Mouse (Mus musculus): ENCODE data around the gene Retn. TPM values are rescaled to one million over a fixed set of nuclear protein-coding genes. Genes with fewer than 3 reads are reported as not detected.

Gene Retn
- polyA plus RNA-seq, 1 experiment from 2014 or later = not detected

DNA sequence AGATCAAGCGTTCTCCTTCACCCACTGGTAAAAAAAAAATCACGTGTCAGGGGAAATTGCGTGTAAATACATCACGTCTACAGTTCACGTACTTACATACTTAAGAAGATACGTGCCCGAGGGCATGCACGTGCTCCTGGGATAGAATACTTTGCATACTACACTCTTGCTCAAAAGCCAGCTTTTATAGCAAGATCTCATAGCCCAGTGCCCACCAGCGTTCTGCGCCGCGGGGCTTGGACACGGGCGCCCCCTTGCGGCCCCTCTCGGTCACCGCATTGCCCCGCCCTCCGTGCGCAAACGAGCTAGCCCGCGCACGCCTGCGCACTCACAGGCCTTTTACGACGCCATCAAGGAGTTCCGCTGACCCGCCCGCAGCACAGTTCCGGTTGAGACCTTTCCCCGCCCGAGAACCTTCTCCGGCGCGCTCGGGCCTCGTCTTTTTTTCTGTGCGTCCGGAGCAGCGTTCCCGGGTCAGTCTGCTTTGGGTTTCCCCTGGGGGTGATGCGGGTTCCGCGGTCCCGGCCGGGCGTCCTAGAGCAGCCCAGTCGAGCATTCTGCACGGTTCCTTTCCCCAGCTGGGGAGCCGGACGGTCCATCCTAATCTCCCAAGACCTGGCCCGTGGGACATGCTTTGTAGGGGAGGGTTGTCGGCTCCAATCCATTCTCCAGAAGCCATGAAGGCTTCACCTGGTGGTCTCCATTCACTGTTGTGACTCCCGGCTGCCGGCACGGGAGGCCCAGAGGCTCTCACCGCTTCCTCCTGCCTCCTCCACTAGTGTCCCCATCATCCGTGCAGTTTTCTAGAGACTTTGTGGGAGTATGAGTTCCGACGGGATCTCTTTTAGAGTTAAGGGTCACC is 20.8 kb downstream of the Retn start, which contains the start of gene Trappc5:
Gene Trappc5 (plus strand): TSS at position 169 of the 862 bp plus-strand sequence.
- WGBS = 1% methylated on average over 61 of the region's 61 CpGs
- ATAC-seq (ENCODE audit: insufficient read depth, low FRiP score) = peak; percentile 92
- no peaks in the 10 kb centered on the region for H3K27me3 ChIP-seq (ENCODE audit: control insufficient read depth, insufficient read depth, low read length)
- peak within 1 kb of the TSS; percentile 99 for H3K4me3 ChIP-seq (replicated peaks; ENCODE audit: low read length)
- peak within 1 kb of the TSS; percentile 90 for H3K27ac ChIP-seq (ENCODE audit: low read length)
- H3K4me2 ChIP-seq (ENCODE audit: low read depth, low read length) = peak within 1 kb of the TSS; percentile 82
- H3K9ac ChIP-seq (ENCODE audit: low read length) = peak within 1 kb of the TSS; percentile 88
- peaks cover 24% of the 10 kb centered on the region for H3K36me3 ChIP-seq (ENCODE audit: control insufficient read depth, insufficient read depth, low read length)
- peaks cover 11% of the 10 kb centered on the region for H3K4me1 ChIP-seq (ENCODE audit: control insufficient read depth, insufficient read depth, low read length)
- no peaks in the 10 kb centered on the region for H3K9me3 ChIP-seq (replicated peaks; ENCODE audit: control insufficient read depth, low read length)

GRCm38 (mm10) chr8:3676993-3677579 is 21.5 kb downstream of the Retn start:
- no peak for ATAC-seq (ENCODE audit: insufficient read depth, low FRiP score)
- peaks cover 11% of the 10 kb centered on the region for H3K4me1 ChIP-seq (ENCODE audit: control insufficient read depth, insufficient read depth, low read length)
- peak overlapping the region; percentile 90 for H3K27ac ChIP-seq (ENCODE audit: low read length)
- no peaks in the 10 kb centered on the region for H3K27me3 ChIP-seq (ENCODE audit: control insufficient read depth, insufficient read depth, low read length)
- peaks cover 25% of the 10 kb centered on the region for H3K36me3 ChIP-seq (ENCODE audit: control insufficient read depth, insufficient read depth, low read length)
- H3K4me3 ChIP-seq (replicated peaks; ENCODE audit: low read length) = peak overlapping the region; percentile 99
- H3K9me3 ChIP-seq (replicated peaks; ENCODE audit: control insufficient read depth, low read length) = no peaks in the 10 kb centered on the region
- H3K4me2 ChIP-seq (ENCODE audit: low read depth, low read length) = peak overlapping the region; percentile 82
- 2% methylated on average over 15 of the region's 15 CpGs for WGBS
- peak overlapping the region; percentile 88 for H3K9ac ChIP-seq (ENCODE audit: low read length)

GRCm38 (mm10) chr8:3678831-3679230 is 23.3 kb downstream of the Retn start:
- Histone ChIP-seq H3K4me3 (replicated peaks; ENCODE audit: low read length) (no peak overlapping the region), H3K27me3 (ENCODE audit: control insufficient read depth, insufficient read depth, low read length) (no peaks in the 10 kb centered on the region), H3K9me3 (replicated peaks; ENCODE audit: control insufficient read depth, low read length) (no peaks in the 10 kb centered on the region), H3K36me3 (ENCODE audit: control insufficient read depth, insufficient read depth, low read length) (peaks cover 25% of the 10 kb centered on the region), H3K4me2 (ENCODE audit: low read depth, low read length) (no peak overlapping the region), H3K9ac (ENCODE audit: low read length) (no peak overlapping the region), H3K27ac (ENCODE audit: low read length) (no peak overlapping the region), H3K4me1 (ENCODE audit: control insufficient read depth, insufficient read depth, low read length) (peaks cover 11% of the 10 kb centered on the region)
- no peak for ATAC-seq (ENCODE audit: insufficient read depth, low FRiP score)
- 93% methylated on average over 23 of the region's 23 CpGs for WGBS

- H3K27me3 ChIP-seq (ENCODE audit: control insufficient read depth, insufficient read depth, low read length) = no peaks in the 10 kb centered on the region
- 92% methylated on average over 23 of the region's 23 CpGs for WGBS
- H3K9me3 ChIP-seq (replicated peaks; ENCODE audit: control insufficient read depth, low read length) = no peaks in the 10 kb centered on the region
- H3K4me2 ChIP-seq (ENCODE audit: low read depth, low read length) = no peak overlapping the region
- H3K9ac ChIP-seq (ENCODE audit: low read length) = no peak overlapping the region
- no peak for ATAC-seq (ENCODE audit: insufficient read depth, low FRiP score)
- H3K36me3 ChIP-seq (ENCODE audit: control insufficient read depth, insufficient read depth, low read length) = peaks cover 25% of the 10 kb centered on the region
- no peak overlapping the region for H3K27ac ChIP-seq (ENCODE audit: low read length)
- H3K4me1 ChIP-seq (ENCODE audit: control insufficient read depth, insufficient read depth, low read length) = peaks cover 11% of the 10 kb centered on the region
- no peak overlapping the region for H3K4me3 ChIP-seq (replicated peaks; ENCODE audit: low read length)
Measured at GRCm38 (mm10) chr8:3679236-3679635, 23.7 kb downstream of the Retn start.

DNA sequence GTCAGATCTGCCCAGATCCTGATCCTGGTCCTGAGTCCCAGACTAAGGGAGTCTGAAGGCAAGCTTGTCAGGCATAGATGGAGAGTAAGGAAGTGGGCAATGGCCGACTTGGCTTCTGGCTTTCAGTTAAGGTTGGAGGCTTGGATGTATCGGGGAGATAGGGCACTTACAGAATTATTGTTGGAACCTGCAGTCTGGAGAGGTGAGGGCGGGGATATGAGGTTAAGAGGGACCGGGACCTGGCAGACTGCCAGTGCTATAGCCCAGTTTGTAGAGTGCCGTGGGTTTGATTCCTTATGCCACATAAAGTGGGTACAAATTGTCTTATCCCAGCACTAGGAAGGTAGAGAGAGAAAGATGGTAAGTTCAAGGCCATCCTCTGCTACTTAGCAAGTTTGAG is 24.1 kb downstream of the Retn start:
- no peaks in the 10 kb centered on the region for H3K9me3 ChIP-seq (replicated peaks; ENCODE audit: control insufficient read depth, low read length)
- no peaks in the 10 kb centered on the region for H3K27me3 ChIP-seq (ENCODE audit: control insufficient read depth, insufficient read depth, low read length)
- H3K4me3 ChIP-seq (replicated peaks; ENCODE audit: low read length) = no peak overlapping the region
- ATAC-seq (ENCODE audit: insufficient read depth, low FRiP score) = no peak
- 80% methylated on average over 5 of the region's 5 CpGs for WGBS
- H3K27ac ChIP-seq (ENCODE audit: low read length) = no peak overlapping the region
- no peak overlapping the region for H3K9ac ChIP-seq (ENCODE audit: low read length)
- H3K4me2 ChIP-seq (ENCODE audit: low read depth, low read length) = no peak overlapping the region
- H3K36me3 ChIP-seq (ENCODE audit: control insufficient read depth, insufficient read depth, low read length) = peaks cover 25% of the 10 kb centered on the region
- H3K4me1 ChIP-seq (ENCODE audit: control insufficient read depth, insufficient read depth, low read length) = peaks cover 11% of the 10 kb centered on the region

DNA sequence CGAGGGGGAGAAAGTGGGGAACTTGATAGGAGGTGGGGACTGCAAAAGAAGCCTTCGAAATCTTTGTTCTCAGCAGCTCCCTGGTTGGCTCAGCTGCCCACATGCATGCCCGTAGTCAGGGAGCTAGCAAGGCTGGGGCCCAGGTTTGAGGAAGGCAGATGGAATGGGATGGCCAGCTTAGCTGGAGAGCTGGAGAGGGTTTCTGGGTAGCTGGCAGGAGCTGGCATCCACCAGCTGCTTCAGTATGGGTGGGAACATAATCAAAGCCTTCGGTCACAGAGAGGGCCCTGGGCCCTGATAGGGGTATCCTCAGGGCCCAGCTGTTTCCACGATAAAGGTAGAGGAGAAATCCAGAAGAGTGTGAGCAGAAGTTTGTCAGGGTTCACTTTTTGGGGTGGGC is 26.9 kb downstream of the Retn start:
- H3K4me2 ChIP-seq (ENCODE audit: low read depth, low read length) = no peak overlapping the region
- peaks cover 7% of the 10 kb centered on the region for H3K4me1 ChIP-seq (ENCODE audit: control insufficient read depth, insufficient read depth, low read length)
- no peaks in the 10 kb centered on the region for H3K27me3 ChIP-seq (ENCODE audit: control insufficient read depth, insufficient read depth, low read length)
- no peak overlapping the region for H3K9ac ChIP-seq (ENCODE audit: low read length)
- no peak for ATAC-seq (ENCODE audit: insufficient read depth, low FRiP score)
- H3K36me3 ChIP-seq (ENCODE audit: control insufficient read depth, insufficient read depth, low read length) = peaks cover 25% of the 10 kb centered on the region
- H3K27ac ChIP-seq (ENCODE audit: low read length) = no peak overlapping the region
- WGBS = 88% methylated on average over 5 of the region's 5 CpGs
- H3K4me3 ChIP-seq (replicated peaks; ENCODE audit: low read length) = no peak overlapping the region
- no peaks in the 10 kb centered on the region for H3K9me3 ChIP-seq (replicated peaks; ENCODE audit: control insufficient read depth, low read length)

DNA sequence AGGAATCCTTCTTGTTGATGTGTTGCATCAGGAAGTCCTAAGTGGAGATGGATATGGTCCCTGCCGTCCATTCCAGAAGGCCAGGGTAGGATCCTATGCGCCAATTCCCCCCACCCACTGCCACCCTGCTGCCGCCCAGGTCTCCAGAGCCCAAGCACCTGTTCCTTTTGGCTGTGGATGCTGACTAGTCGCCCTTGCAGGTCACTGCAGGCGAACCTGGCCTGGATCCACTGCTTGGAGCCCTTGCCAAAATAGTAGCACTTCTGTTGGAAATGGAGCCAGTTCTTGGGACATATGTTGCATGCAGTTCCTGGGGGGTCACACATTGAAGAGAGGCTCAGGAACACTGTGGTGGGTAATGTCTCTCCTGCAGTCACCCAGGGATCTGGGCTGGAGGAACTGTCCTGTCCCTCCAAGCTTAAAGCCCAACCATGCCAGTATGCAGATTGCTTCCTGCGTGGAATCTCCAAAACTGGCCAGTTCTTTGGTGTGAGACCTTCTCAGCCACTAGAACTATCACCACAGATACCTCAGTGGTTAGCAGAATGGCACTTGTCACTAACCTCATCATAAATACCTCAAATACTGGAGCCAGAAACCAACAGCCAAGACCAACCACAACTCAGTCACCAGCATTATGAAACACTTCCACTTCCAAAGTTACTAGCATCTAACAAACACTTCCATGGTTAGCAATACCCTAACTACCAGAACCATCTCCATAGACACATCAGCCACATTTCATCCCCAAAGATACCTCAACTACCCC is 28.0 kb downstream of the Retn start:
- no peaks in the 10 kb centered on the region for H3K4me1 ChIP-seq (ENCODE audit: control insufficient read depth, insufficient read depth, low read length)
- H3K27me3 ChIP-seq (ENCODE audit: control insufficient read depth, insufficient read depth, low read length) = no peaks in the 10 kb centered on the region
- H3K9me3 ChIP-seq (replicated peaks; ENCODE audit: control insufficient read depth, low read length) = no peaks in the 10 kb centered on the region
- 72% methylated on average over 6 of the region's 6 CpGs for WGBS
- ATAC-seq (ENCODE audit: insufficient read depth, low FRiP score) = no peak
- no peak overlapping the region for H3K27ac ChIP-seq (ENCODE audit: low read length)
- no peak overlapping the region for H3K4me3 ChIP-seq (replicated peaks; ENCODE audit: low read length)
- H3K4me2 ChIP-seq (ENCODE audit: low read depth, low read length) = no peak overlapping the region
- H3K36me3 ChIP-seq (ENCODE audit: control insufficient read depth, insufficient read depth, low read length) = peaks cover 25% of the 10 kb centered on the region
- H3K9ac ChIP-seq (ENCODE audit: low read length) = no peak overlapping the region

DNA sequence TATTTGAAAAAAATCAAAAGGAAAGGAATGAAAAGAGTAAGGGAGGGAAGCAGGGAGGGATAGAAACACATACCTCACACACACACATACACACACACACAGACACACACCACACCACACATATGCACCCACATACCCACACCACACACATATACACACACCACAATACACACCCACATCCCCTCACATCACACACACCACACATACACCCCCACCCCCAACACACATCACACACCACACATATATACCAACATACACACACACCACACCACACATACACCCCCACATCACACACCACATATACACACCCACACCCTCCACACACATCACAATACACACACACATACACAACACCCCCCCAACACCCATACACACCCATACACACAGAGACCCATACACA is 29.0 kb downstream of the Retn start:
- H3K9ac ChIP-seq (ENCODE audit: low read length) = no peak overlapping the region
- no peaks in the 10 kb centered on the region for H3K9me3 ChIP-seq (replicated peaks; ENCODE audit: control insufficient read depth, low read length)

GRCm38 (mm10) chr8:3685422-3685821 is 29.9 kb downstream of the Retn start:
- Histone ChIP-seq H3K9me3 (replicated peaks; ENCODE audit: control insufficient read depth, low read length) (no peaks in the 10 kb centered on the region), H3K27me3 (ENCODE audit: control insufficient read depth, insufficient read depth, low read length) (no peaks in the 10 kb centered on the region), H3K9ac (ENCODE audit: low read length) (no peak overlapping the region), H3K36me3 (ENCODE audit: control insufficient read depth, insufficient read depth, low read length) (peaks cover 9% of the 10 kb centered on the region; the same call in 1 of the 2 replicates), H3K27ac (ENCODE audit: low read length) (no peak overlapping the region), H3K4me2 (ENCODE audit: low read depth, low read length) (no peak overlapping the region), H3K4me1 (ENCODE audit: control insufficient read depth, insufficient read depth, low read length) (no peaks in the 10 kb centered on the region), H3K4me3 (replicated peaks; ENCODE audit: low read length) (no peak overlapping the region)
- ATAC-seq (ENCODE audit: insufficient read depth, low FRiP score) = no peak
- 56% methylated on average over 5 of the region's 5 CpGs for WGBS

More for the DNA sequence above, 29.0 kb downstream of the Retn start:
- Histone ChIP-seq H3K4me3 (replicated peaks; ENCODE audit: low read length) (no peak overlapping the region), H3K27ac (ENCODE audit: low read length) (no peak overlapping the region), H3K4me2 (ENCODE audit: low read depth, low read length) (no peak overlapping the region), H3K27me3 (ENCODE audit: control insufficient read depth, insufficient read depth, low read length) (no peaks in the 10 kb centered on the region), H3K36me3 (ENCODE audit: control insufficient read depth, insufficient read depth, low read length) (peaks cover 17% of the 10 kb centered on the region), H3K4me1 (ENCODE audit: control insufficient read depth, insufficient read depth, low read length) (no peaks in the 10 kb centered on the region)
- no peak for ATAC-seq (ENCODE audit: insufficient read depth, low FRiP score)
